Comparison of ENCODE assay signal across 11 mouse cellular contexts in the genomic region with DNA sequence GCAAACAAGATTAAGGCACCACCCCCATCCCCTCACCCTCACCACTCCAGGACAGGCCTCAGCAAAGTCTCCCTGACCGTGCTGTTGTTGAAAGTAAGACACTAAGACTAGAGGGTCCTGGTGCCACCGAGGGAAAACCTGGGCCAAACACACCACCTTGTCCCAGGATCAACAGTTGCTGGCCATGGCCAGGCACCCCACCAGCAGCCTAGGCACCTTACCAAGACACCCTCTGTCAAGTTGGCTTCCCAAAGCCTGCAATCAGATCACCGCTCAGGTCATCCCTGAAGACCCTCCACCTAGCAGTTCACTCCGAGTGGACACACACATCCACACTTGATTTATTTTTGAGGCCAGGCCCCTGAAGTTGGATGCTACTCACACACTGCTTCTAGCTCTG. TPM values are rescaled to one million over a fixed set of nuclear protein-coding genes. Genes with fewer than 3 reads are reported as not detected.
DNase-seq lines count a peak whose midpoint lies in the region; ATAC-seq and TF ChIP-seq lines count a peak whose summit lies in the region.
"Had no signal": no experiment of that assay in that cellular context is flagged by ENCODE, and none has a peak within 500 bp of the region (broad histone marks: within the 10 kb centered on the region; RNA-seq: fewer than 3 reads in every experiment).

No protein-coding gene starts in this region.

- H3K4me2 ChIP-seq in kidney, embryonic 15.5 days = peak overlapping the region; percentile 82
- H3K4me2 ChIP-seq in hindbrain, embryonic 14.5 days (replicated peaks) = peak overlapping the region; percentile 80
- peak overlapping the region; percentile 73 for H3K4me2 ChIP-seq in neural tube, embryonic 13.5 days

- H3K9me3 ChIP-seq in kidney, embryonic 15.5 days (replicated peaks) = no peaks in the 10 kb centered on the region
- no peaks in the 10 kb centered on the region for H3K9me3 ChIP-seq in hindbrain, embryonic 14.5 days (ENCODE audit: control insufficient read depth, low read length)
- no peaks in the 10 kb centered on the region for H3K9me3 ChIP-seq in neural tube, embryonic 13.5 days

- DNase-seq in kidney, postnatal 36 days = no peak
- DNase-seq in hindbrain, embryonic 14.5 days (ENCODE audit: low spot score) = no peak
- no peak for DNase-seq in spleen, postnatal 4 days (ENCODE audit: low spot score in 2 of 2)
- no peak for DNase-seq in kidney, postnatal 10 days
- DNase-seq in layer of hippocampus, postnatal 10 days (ENCODE audit: low spot score in 2 of 2) = no peak
- DNase-seq: heart, postnatal 36 days; liver, postnatal 0 days had no signal

- no peak overlapping the region for H3K4me3 ChIP-seq in kidney, embryonic 15.5 days (replicated peaks)
- H3K4me3 ChIP-seq in cortical plate, adult 2 months (ENCODE audit: insufficient read depth, low read length) = peak overlapping the region; percentile 10; the same call in 1 of the 2 replicates
- peak overlapping the region; percentile 97 for H3K4me3 ChIP-seq in hindbrain, embryonic 14.5 days (replicated peaks; ENCODE audit: low read length)
- H3K4me3 ChIP-seq in neural tube, embryonic 13.5 days = peak overlapping the region; percentile 90
- H3K4me3 ChIP-seq: erythroblast, embryonic 14.5 days had no signal

- no peak overlapping the region for H3K9ac ChIP-seq in kidney, embryonic 15.5 days
- H3K9ac ChIP-seq in hindbrain, embryonic 14.5 days = peak overlapping the region; percentile 100
- peak overlapping the region; percentile 99 for H3K9ac ChIP-seq in neural tube, embryonic 13.5 days
- H3K9ac ChIP-seq: liver, postnatal 0 days had no signal

- 44% methylated on average over 4 of the region's 4 CpGs for WGBS in kidney, embryonic 15.5 days
- WGBS in hindbrain, embryonic 14.5 days = 75% methylated on average over 4 of the region's 4 CpGs
- 56% methylated on average over 4 of the region's 4 CpGs for WGBS in neural tube, embryonic 13.5 days

- no peak for TF ChIP-seq CTCF in cortical plate, adult 2 months (IDR thresholded peaks at IDR 0.05; ENCODE audit: extremely low read depth, insufficient read depth, low read length)

- TF ChIP-seq POLR2A in cortical plate, adult 2 months (IDR thresholded peaks at IDR 0.05; ENCODE audit: extremely low read depth, insufficient read depth, low read length) = no peak

- no peaks in the 10 kb centered on the region for H3K27me3 ChIP-seq in kidney, embryonic 15.5 days
- H3K27me3 ChIP-seq in hindbrain, embryonic 14.5 days (ENCODE audit: control insufficient read depth, insufficient read depth, low read length) = no peaks in the 10 kb centered on the region
- H3K27me3 ChIP-seq in neural tube, embryonic 13.5 days = no peaks in the 10 kb centered on the region

- no peak overlapping the region for H3K27ac ChIP-seq in kidney, embryonic 15.5 days
- H3K27ac ChIP-seq in cortical plate, adult 2 months (ENCODE audit: insufficient read depth, low read length) = no peak overlapping the region
- no peak overlapping the region for H3K27ac ChIP-seq in hindbrain, embryonic 14.5 days
- H3K27ac ChIP-seq in neural tube, embryonic 13.5 days (replicated peaks) = no peak overlapping the region

- H3K4me1 ChIP-seq in kidney, embryonic 15.5 days = peaks cover 48% of the 10 kb centered on the region
- H3K4me1 ChIP-seq in cortical plate, adult 2 months (ENCODE audit: control insufficient read depth, insufficient read depth, low read length) = peaks cover 5% of the 10 kb centered on the region
- peaks cover 38% of the 10 kb centered on the region for H3K4me1 ChIP-seq in hindbrain, embryonic 14.5 days (replicated peaks; ENCODE audit: control insufficient read depth, insufficient read depth, low read length)
- H3K4me1 ChIP-seq in neural tube, embryonic 13.5 days (replicated peaks) = peaks cover 67% of the 10 kb centered on the region

- no peaks in the 10 kb centered on the region for H3K36me3 ChIP-seq in kidney, embryonic 15.5 days
- no peaks in the 10 kb centered on the region for H3K36me3 ChIP-seq in hindbrain, embryonic 14.5 days (replicated peaks; ENCODE audit: control insufficient read depth, insufficient read depth)
- no peaks in the 10 kb centered on the region for H3K36me3 ChIP-seq in neural tube, embryonic 13.5 days

- ATAC-seq in kidney, embryonic 15.5 days (replicated peaks; ENCODE audit: low FRiP score) = no peak
- no peak for ATAC-seq in hindbrain, embryonic 14.5 days (ENCODE audit: low FRiP score)
- ATAC-seq in neural tube, embryonic 13.5 days (ENCODE audit: low read depth) = no peak
- ATAC-seq: liver, postnatal 0 days had no signal

RNA-seq across cellular contexts. Expression of a gene that starts 2.3 kb away (rescaled TPM):
- 6.7 and 7.8 TPM in 2 replicates for polyA plus RNA-seq in kidney, embryonic 15.5 days (2015; fragmentation: Nextera tagmentation; extraction: Ambion mirVana)
- 19.5 and 20.4 TPM in 2 replicates for polyA plus RNA-seq in cortical plate, adult 2 months (2012; rRNA removed)
- polyA plus RNA-seq in hindbrain, embryonic 14.5 days (2014; fragmentation: Nextera tagmentation; extraction: Ambion mirVana) = 18.8 and 19.0 TPM in 2 replicates
- 14.6 and 15.4 TPM in 2 replicates for polyA plus RNA-seq in neural tube, embryonic 13.5 days (2015; fragmentation: Nextera tagmentation; extraction: Ambion mirVana)
- 10 to 100 TPM; 40.9 to 41.7 TPM for total RNA-seq in layer of hippocampus, postnatal 10 days (2021)

RNA-seq across cellular contexts. Expression of a gene that starts 47.6 kb away (rescaled TPM):
- polyA plus RNA-seq in kidney, embryonic 15.5 days (2015; fragmentation: Nextera tagmentation; extraction: Ambion mirVana) = 9.9 TPM in 2 replicates
- 3.3 and 3.4 TPM in 2 replicates for polyA plus RNA-seq in cortical plate, adult 2 months (2012; rRNA removed)
- 8.9 and 9.3 TPM in 2 replicates for polyA plus RNA-seq in hindbrain, embryonic 14.5 days (2014; fragmentation: Nextera tagmentation; extraction: Ambion mirVana)
- polyA plus RNA-seq in neural tube, embryonic 13.5 days (2015; fragmentation: Nextera tagmentation; extraction: Ambion mirVana) = 9.9 and 10.1 TPM in 2 replicates
- 1 to 10 TPM; 3.6 to 4.1 TPM for total RNA-seq in layer of hippocampus, postnatal 10 days (2021)
